Mouse (Mus musculus) forebrain, postnatal 0 days (tissue): ENCODE measurements around the gene Btf3. TPM values are rescaled to one million over a fixed set of nuclear protein-coding genes. Genes with fewer than 3 reads are reported as not detected.

Source experiments
- ATAC-seq: fragments of 200-750 bp; cut with Nextera tagmentation; 2 replicates; pipeline ENCODE4 v1.8.0; 2017; ENCODE audit warnings: mild to moderate bottlenecking, moderate library complexity
- DNase-seq: peaks from one replicate; pipeline ENCODE4 v3.0.0-alpha.2; 2015
- H3K27ac ChIP-seq: fragments of 300-500 bp; sonication (generic); 2 replicates; pipeline ENCODE4 v1.5.1; 2014; ENCODE audit warnings: low read depth, mild to moderate bottlenecking, antibody characterized with exemption, low read length, moderate library complexity, mixed read lengths
- H3K27me3 ChIP-seq: fragments of 300-500 bp; sonication (generic); 2 replicates; pipeline ENCODE4 v1.6.1; 2014; ENCODE audit warnings: mild to moderate bottlenecking, low read length, mixed read lengths; ENCODE audit not compliant: insufficient read depth
- H3K36me3 ChIP-seq: fragments of 300-500 bp; sonication (generic); 2 replicates; pipeline ENCODE4 v1.6.1; 2014; ENCODE audit warnings: mild to moderate bottlenecking, moderate library complexity; ENCODE audit not compliant: insufficient read depth
- H3K4me1 ChIP-seq: fragments of 300-500 bp; sonication (generic); 2 replicates; pipeline ENCODE4 v1.6.1; 2014; ENCODE audit warnings: antibody characterized with exemption; ENCODE audit not compliant: insufficient read depth
- H3K4me2 ChIP-seq: fragments of 300-500 bp; sonication (generic); 2 replicates; pipeline ENCODE4 v1.6.1; 2014; ENCODE audit warnings: low read depth, mild to moderate bottlenecking, moderate library complexity
- H3K4me3 ChIP-seq: fragments of 300-500 bp; sonication (generic); 2 replicates; pipeline ENCODE4 v1.5.1; 2014; ENCODE audit warnings: low read depth, low read length, mixed read lengths
- H3K9ac ChIP-seq: fragments of 300-500 bp; sonication (generic); 2 replicates; pipeline ENCODE4 v1.6.1; 2014; ENCODE audit warnings: mild to moderate bottlenecking
- H3K9me3 ChIP-seq: fragments of 300-500 bp; sonication (generic); 2 replicates; pipeline ENCODE4 v1.6.1; 2016; ENCODE audit warnings: low read length
- CTCF ChIP-seq: sonication (generic); IDR thresholded peaks from 2 replicates; pipeline ENCODE4 v1.5.1; 2016; ENCODE audit warnings: antibody characterized with exemption, control low read depth, low read depth
- WGBS: fragments of 180-500 bp; shearing (Covaris S2); extraction: QIAGEN DNeasy Blood & Tissue Kit; methylation state at CpG from one replicate; pipeline ENCODE4 v1.1.7; 2014; 5-methylcytosine and 5-hydroxymethylcytosine counted together
- polyA plus RNA-seq: library from polyadenylated mRNA; unstranded; fragments of >200 nt; fragmentation: Nextera tagmentation; extraction: Ambion mirVana; gene quantifications from 2 replicates; pipeline ENCODE4 v1.2.1, GENCODE M21; 2015
- total RNA-seq: library from RNA; depleted of rRNA; stranded (reverse); fragments of >200 nt; gene quantifications from 2 replicates; pipeline ENCODE4 v1.2.3, GENCODE M21; 2014; rRNA removed

Gene Btf3
- total and polyA plus RNA-seq, 2 experiments from 2014 or later: 435 to 562 TPM

- no peaks in the 10 kb centered on the region for H3K27me3 ChIP-seq
- under 1% methylated on average over 71 of the region's 71 CpGs for WGBS
- H3K4me3 ChIP-seq: peak within 1 kb of the TSS; percentile 74
- no peaks in the 10 kb centered on the region for H3K9me3 ChIP-seq
- H3K4me2 ChIP-seq: peak within 1 kb of the TSS; percentile 70
- DNase-seq: peak; percentile 100
- H3K4me1 ChIP-seq: peaks cover 18% of the 10 kb centered on the region
- peak; percentile 99 for ATAC-seq
- 0 out of 2 replicates have a peak, but pooled peaks have one; percentile 19 for TF ChIP-seq CTCF
- H3K9ac ChIP-seq: peak within 1 kb of the TSS; percentile 91
- H3K36me3 ChIP-seq: peaks cover 11% of the 10 kb centered on the region
- peak within 1 kb of the TSS; percentile 94 for H3K27ac ChIP-seq
These were observed 54.0 kb downstream of the Btf3 start, which contains the start of the genes Utp15 and Ankra2 for GRCm38 (mm10) chr13:98262636-98263457. Gene Utp15 (minus strand): TSS chr13:98263041. Gene Ankra2 (plus strand): TSS chr13:98263074.

Other genes starting within 250 kb of the Btf3 start
- 27.0 and 38.7 TPM in 2 replicates for gene Arhgef28, start 110.6 kb downstream of the Btf3 start, total RNA-seq
- 23.1 and 33.9 TPM in 2 replicates for gene Arhgef28, start 110.6 kb downstream of the Btf3 start, polyA plus RNA-seq
- gene Utp15, start 54.0 kb downstream of the Btf3 start, total RNA-seq: 27.5 and 33.5 TPM in 2 replicates
- 16.5 and 22.0 TPM in 2 replicates for gene Utp15, start 54.0 kb downstream of the Btf3 start, polyA plus RNA-seq
- 95.5 and 110 TPM in 2 replicates for gene Ankra2, start 53.9 kb downstream of the Btf3 start, total RNA-seq
- gene Ankra2, start 53.9 kb downstream of the Btf3 start, polyA plus RNA-seq: 81.6 and 85.9 TPM in 2 replicates
- gene Gm21976, start 37.1 kb downstream of the Btf3 start, total RNA-seq: 1.0 TPM in 1 of 2 replicates, not detected in the other
- gene Gm21976, start 37.1 kb downstream of the Btf3 start, polyA plus RNA-seq: not detected in 2 replicates
- 2.0 and 2.2 TPM in 2 replicates for gene Foxd1, start 37.2 kb upstream of the Btf3 start, total RNA-seq
- gene Foxd1, start 37.2 kb upstream of the Btf3 start, polyA plus RNA-seq: 0.62 and 0.86 TPM in 2 replicates
- 0.69 TPM in 1 of 2 replicates, not detected in the other for gene Gm10320, start 175.0 kb upstream of the Btf3 start, total RNA-seq
- gene Gm10320, start 175.0 kb upstream of the Btf3 start, polyA plus RNA-seq: 0.74 and 1.6 TPM in 2 replicates